Mouse (Mus musculus) neural tube, embryonic 14.5 days (tissue): ENCODE data around the gene Batf2. TPM values are rescaled to one million over a fixed set of nuclear protein-coding genes. Genes with fewer than 3 reads are reported as not detected.

Source experiments
- ATAC-seq: fragments of 200-750 bp; cut with Nextera tagmentation; 2 replicates; pipeline ENCODE4 v1.8.0; 2017; ENCODE audit warnings: low read depth, mild to moderate bottlenecking, moderate TSS enrichment, moderate library complexity
- H3K27ac ChIP-seq: fragments of 300-500 bp; sonication (generic); 2 replicates; pipeline ENCODE4 v1.5.1; 2014; ENCODE audit warnings: low read depth, mild to moderate bottlenecking, control low read depth, low read length, moderate library complexity, mixed read lengths
- H3K27me3 ChIP-seq: fragments of 300-500 bp; sonication (generic); 2 replicates; pipeline ENCODE4 v1.6.1; 2014; ENCODE audit warnings: low read length; ENCODE audit not compliant: control insufficient read depth, insufficient read depth
- H3K36me3 ChIP-seq: fragments of 300-500 bp; sonication (generic); 2 replicates; pipeline ENCODE4 v1.6.1; 2014; ENCODE audit warnings: low read length, mixed read lengths; ENCODE audit not compliant: control insufficient read depth, insufficient read depth
- H3K4me1 ChIP-seq: fragments of 300-500 bp; sonication (generic); 2 replicates; pipeline ENCODE4 v1.6.1; 2014; ENCODE audit warnings: low read length; ENCODE audit not compliant: control insufficient read depth, insufficient read depth
- H3K4me2 ChIP-seq: fragments of 300-500 bp; sonication (generic); 2 replicates; pipeline ENCODE4 v1.6.1; 2014; ENCODE audit warnings: mild to moderate bottlenecking, low read depth, low read length, control low read depth
- H3K4me3 ChIP-seq: fragments of 300-500 bp; sonication (generic); 2 replicates; pipeline ENCODE4 v1.5.1; 2014; ENCODE audit warnings: low read depth, low read length, control low read depth, mixed read lengths
- H3K9ac ChIP-seq: fragments of 300-500 bp; sonication (generic); replicated peaks from 2 replicates; pipeline ENCODE4 v1.6.1; 2014; ENCODE audit warnings: low read depth, mild to moderate bottlenecking, control low read depth, low read length, mixed read lengths
- H3K9me3 ChIP-seq: fragments of 300-500 bp; sonication (generic); 2 replicates; pipeline ENCODE4 v1.6.1; 2016; ENCODE audit warnings: low read length; ENCODE audit not compliant: control insufficient read depth
- WGBS: fragments of 180-500 bp; shearing (Covaris S2); extraction: QIAGEN DNeasy Blood & Tissue Kit; methylation state at CpG from one replicate; pipeline ENCODE4 v1.1.7; 2014; 5-methylcytosine and 5-hydroxymethylcytosine counted together
- polyA plus RNA-seq: library from polyadenylated mRNA; unstranded; fragments of >200 nt; fragmentation: Nextera tagmentation; extraction: Ambion mirVana; gene quantifications from 2 replicates; pipeline ENCODE4 v1.2.1, GENCODE M21; 2014

Gene Batf2
- polyA plus RNA-seq, result not detected in 2 replicates

GRCm38 (mm10) chr19:6140678-6141393, at the start of gene Batf2:
Gene Batf2 (plus strand): TSS chr19:6140983.
- Histone ChIP-seq H3K9me3 (no peaks in the 10 kb centered on the region), H3K4me1 (peaks cover 11% of the 10 kb centered on the region), H3K4me3 (peak within 1 kb of the TSS; percentile 58), H3K4me2 (peak within 1 kb of the TSS; percentile 89), H3K27me3 (no peaks in the 10 kb centered on the region; the same call in 1 of the 2 replicates), H3K36me3 (peaks cover 7% of the 10 kb centered on the region), H3K9ac (peak within 1 kb of the TSS; percentile 77), H3K27ac (peak within 1 kb of the TSS; percentile 96)
- under 1% methylated on average over 67 of the region's 68 CpGs for WGBS
- ATAC-seq, result peak; percentile 95

GRCm38 (mm10) chr19:6094119-6094518, 46.7 kb upstream of the Batf2 start, which contains the start of gene AC131692.1:
Gene AC131692.1 (plus strand): TSS chr19:6094419.
- Histone ChIP-seq H3K9ac (0 out of 2 replicates have a peak within 1 kb of the TSS, but pooled peaks have one; percentile 3), H3K27ac (no peak within 1 kb of the TSS), H3K4me1 (no peaks in the 10 kb centered on the region), H3K9me3 (no peaks in the 10 kb centered on the region), H3K27me3 (no peaks in the 10 kb centered on the region), H3K36me3 (no peaks in the 10 kb centered on the region), H3K4me2 (no peak within 1 kb of the TSS), H3K4me3 (no peak within 1 kb of the TSS)
- no peak for ATAC-seq
- 96% methylated on average over 7 of the region's 7 CpGs for WGBS

- H3K9me3 ChIP-seq, result no peaks in the 10 kb centered on the region
- no peak overlapping the region for H3K4me3 ChIP-seq
- no peak overlapping the region for H3K9ac ChIP-seq
- 84% methylated on average over 3 of the region's 3 CpGs for whole genome bisulfite sequencing
- H3K36me3 ChIP-seq, result no peaks in the 10 kb centered on the region
- no peaks in the 10 kb centered on the region for H3K4me1 ChIP-seq
- H3K27me3 ChIP-seq, result no peaks in the 10 kb centered on the region
- ATAC-seq, result no peak
- H3K4me2 ChIP-seq, result no peak overlapping the region
- no peak overlapping the region for H3K27ac ChIP-seq
Measured at GRCm38 (mm10) chr19:6097847-6098246, 42.9 kb upstream of the Batf2 start.

DNA sequence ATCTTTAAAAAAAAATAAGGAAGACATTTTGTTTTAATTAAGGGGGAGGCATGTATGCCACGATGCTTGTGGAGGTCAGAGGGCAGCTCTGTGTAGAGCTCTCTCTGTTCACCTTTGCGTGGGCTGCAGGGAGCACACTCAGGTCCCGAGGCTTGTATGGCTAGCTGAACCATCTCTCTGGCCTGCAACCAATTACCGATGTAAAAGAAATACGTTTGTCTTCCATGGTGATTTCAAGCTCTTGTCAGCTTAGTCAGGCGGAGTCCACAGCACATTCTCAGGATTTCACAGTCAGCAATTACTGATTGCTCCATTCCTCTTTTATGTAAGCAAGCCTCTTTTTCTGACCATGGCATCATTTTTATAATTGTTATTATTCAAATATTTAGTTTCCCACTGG, 39.6 kb upstream of the Batf2 start:
- Histone ChIP-seq H3K27me3 (no peaks in the 10 kb centered on the region), H3K9me3 (no peaks in the 10 kb centered on the region), H3K36me3 (no peaks in the 10 kb centered on the region), H3K9ac (no peak overlapping the region), H3K4me3 (no peak overlapping the region), H3K4me1 (no peaks in the 10 kb centered on the region), H3K4me2 (no peak overlapping the region), H3K27ac (no peak overlapping the region)
- 56% methylated on average over 6 of the region's 6 CpGs for WGBS
- ATAC-seq, result no peak

- ATAC-seq, result no peak
- Histone ChIP-seq H3K27ac (no peak overlapping the region), H3K9ac (no peak overlapping the region), H3K36me3 (no peaks in the 10 kb centered on the region), H3K27me3 (no peaks in the 10 kb centered on the region), H3K4me1 (no peaks in the 10 kb centered on the region), H3K9me3 (no peaks in the 10 kb centered on the region), H3K4me3 (no peak overlapping the region), H3K4me2 (no peak overlapping the region)
- WGBS, result 86% methylated on average over 6 of the region's 6 CpGs
Measured at GRCm38 (mm10) chr19:6102169-6102853, 38.5 kb upstream of the Batf2 start.

GRCm38 (mm10) chr19:6104476-6104875, 36.3 kb upstream of the Batf2 start:
- Histone ChIP-seq H3K4me1 (no peaks in the 10 kb centered on the region), H3K36me3 (no peaks in the 10 kb centered on the region), H3K27me3 (no peaks in the 10 kb centered on the region), H3K4me3 (no peak overlapping the region), H3K27ac (no peak overlapping the region), H3K9me3 (no peaks in the 10 kb centered on the region), H3K9ac (no peak overlapping the region), H3K4me2 (no peak overlapping the region)
- 89% methylated on average over 4 of the region's 4 CpGs for WGBS
- ATAC-seq, result no peak

GRCm38 (mm10) chr19:6105586-6105985, 35.2 kb upstream of the Batf2 start, which contains the start of gene Naaladl1:
Gene Naaladl1 (plus strand): TSS chr19:6105782.
- no peak for ATAC-seq
- Histone ChIP-seq H3K27me3 (no peaks in the 10 kb centered on the region), H3K36me3 (no peaks in the 10 kb centered on the region), H3K4me3 (no peak within 1 kb of the TSS), H3K9ac (no peak within 1 kb of the TSS), H3K4me2 (no peak within 1 kb of the TSS), H3K27ac (no peak within 1 kb of the TSS), H3K4me1 (no peaks in the 10 kb centered on the region), H3K9me3 (no peaks in the 10 kb centered on the region)
- WGBS, result 90% methylated on average over 7 of the region's 7 CpGs

DNA sequence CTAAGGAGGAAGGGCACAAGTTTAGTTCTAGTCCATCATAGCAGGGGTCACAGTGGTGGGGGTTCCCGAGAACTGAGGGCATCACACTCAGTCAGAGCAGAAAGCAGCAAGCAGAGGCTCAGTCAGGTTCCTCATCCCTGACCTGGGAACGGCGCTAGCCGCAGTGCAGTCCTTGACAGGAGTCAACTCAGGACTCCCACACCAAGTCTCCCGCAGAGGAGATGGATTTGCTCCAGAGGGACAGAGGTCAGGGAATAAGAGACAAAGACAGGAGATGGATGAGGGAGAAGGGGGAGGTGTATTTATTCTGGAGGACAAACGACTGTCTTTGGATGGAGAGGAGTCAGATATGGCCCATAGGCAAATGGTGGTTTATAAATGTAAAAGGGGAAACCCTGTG, 27.7 kb upstream of the Batf2 start:
- no peak overlapping the region for H3K9ac ChIP-seq
- H3K27me3 ChIP-seq, result no peaks in the 10 kb centered on the region
- no peaks in the 10 kb centered on the region for H3K9me3 ChIP-seq
- 67% methylated on average over 6 of the region's 6 CpGs for WGBS
- H3K27ac ChIP-seq, result no peak overlapping the region
- no peak overlapping the region for H3K4me2 ChIP-seq
- no peak overlapping the region for H3K4me3 ChIP-seq
- no peak for ATAC-seq
- H3K4me1 ChIP-seq, result peaks cover 11% of the 10 kb centered on the region
- peaks cover 23% of the 10 kb centered on the region for H3K36me3 ChIP-seq
